Mouse (Mus musculus): ENCODE data around the gene Cntn5. TPM values are rescaled to one million over a fixed set of nuclear protein-coding genes. Genes with fewer than 3 reads are reported as not detected.

Gene Cntn5
- polyA plus RNA-seq, 1 experiment, result not detected

GRCm38 (mm10) chr9:10657144-10657748, 247.3 kb downstream of the Cntn5 start:
- no peak overlapping the region for H3ac ChIP-seq (ENCODE audit: control insufficient read depth, insufficient read length)
- no peak for TF ChIP-seq MYOD1 (IDR thresholded peaks at IDR 0.05; ENCODE audit: control insufficient read depth in 1 of 3, insufficient read length in 2 of 3, low read depth in 2 of 3)
- TF ChIP-seq SRF (IDR thresholded peaks at IDR 0.05; ENCODE audit: control insufficient read depth, insufficient read length, low read depth), result no peak
- no peak for TF ChIP-seq USF1 (IDR thresholded peaks at IDR 0.05; ENCODE audit: low read depth)
- TF ChIP-seq POLR2A (IDR thresholded peaks at IDR 0.05; ENCODE audit: insufficient read length, low read depth), result no peak
- no peak for TF ChIP-seq MYOG (IDR thresholded peaks at IDR 0.05; ENCODE audit: control insufficient read depth in 1 of 3, insufficient read depth in 1 of 3, insufficient read length in 2 of 3, low read depth in 2 of 3)
- TF ChIP-seq E2F4 (IDR thresholded peaks at IDR 0.05; ENCODE audit: insufficient read depth), result no peak
- no peak for TF ChIP-seq CEBPB (IDR thresholded peaks at IDR 0.05; ENCODE audit: insufficient read depth, poor library complexity, severe bottlenecking)
- TF ChIP-seq REST (IDR thresholded peaks at IDR 0.05; ENCODE audit: insufficient read depth, insufficient read length), result no peak
- no peak for TF ChIP-seq POLR2AphosphoS2 (IDR thresholded peaks at IDR 0.05; ENCODE audit: insufficient read length, low read depth)
- no peak for TF ChIP-seq TCF3 (IDR thresholded peaks at IDR 0.05; ENCODE audit: insufficient read length, low read depth)
- TF ChIP-seq TCF12 (IDR thresholded peaks at IDR 0.05; ENCODE audit: insufficient read depth, poor library complexity, severe bottlenecking), result no peak
- no peak for TF ChIP-seq MAX (IDR thresholded peaks at IDR 0.05; ENCODE audit: low read depth)
- H3K36me3 ChIP-seq (ENCODE audit: control insufficient read depth, insufficient read depth), result no peaks in the 10 kb centered on the region
- H3K27me3 ChIP-seq (ENCODE audit: control insufficient read depth, insufficient read depth, insufficient read length), result no peaks in the 10 kb centered on the region
- no peak overlapping the region for H3K4me2 ChIP-seq (ENCODE audit: low read depth)
- H3K4me3 ChIP-seq, result no peak overlapping the region
- H3K79me2 ChIP-seq (ENCODE audit: control insufficient read depth, insufficient read depth), result no peaks in the 10 kb centered on the region

GRCm38 (mm10) chr9:10650632-10651031, 253.9 kb downstream of the Cntn5 start:
- Histone ChIP-seq H3ac (ENCODE audit: control insufficient read depth, insufficient read length) (no peak overlapping the region), H3K4me2 (ENCODE audit: low read depth) (no peak overlapping the region), H3K79me2 (ENCODE audit: control insufficient read depth, insufficient read depth) (no peaks in the 10 kb centered on the region), H3K36me3 (ENCODE audit: control insufficient read depth, insufficient read depth) (no peaks in the 10 kb centered on the region), H3K4me3 (no peak overlapping the region), H3K27me3 (ENCODE audit: control insufficient read depth, insufficient read depth, insufficient read length) (no peaks in the 10 kb centered on the region)
- TF ChIP-seq TCF12 (IDR thresholded peaks at IDR 0.05; ENCODE audit: insufficient read depth, poor library complexity, severe bottlenecking) (no peak), POLR2AphosphoS2 (IDR thresholded peaks at IDR 0.05; ENCODE audit: insufficient read length, low read depth) (no peak), POLR2A (IDR thresholded peaks at IDR 0.05; ENCODE audit: insufficient read length, low read depth) (no peak), MYOG (IDR thresholded peaks at IDR 0.05; ENCODE audit: control insufficient read depth in 1 of 3, insufficient read depth in 1 of 3, insufficient read length in 2 of 3, low read depth in 2 of 3) (no peak), TCF3 (IDR thresholded peaks at IDR 0.05; ENCODE audit: insufficient read length, low read depth) (no peak), MYOD1 (IDR thresholded peaks at IDR 0.05; ENCODE audit: control insufficient read depth in 1 of 3, insufficient read length in 2 of 3, low read depth in 2 of 3) (no peak), E2F4 (IDR thresholded peaks at IDR 0.05; ENCODE audit: insufficient read depth) (no peak), MAX (IDR thresholded peaks at IDR 0.05; ENCODE audit: low read depth) (no peak), SRF (IDR thresholded peaks at IDR 0.05; ENCODE audit: control insufficient read depth, insufficient read length, low read depth) (no peak), USF1 (IDR thresholded peaks at IDR 0.05; ENCODE audit: low read depth) (no peak)

- no peaks in the 10 kb centered on the region for H3K27me3 ChIP-seq (ENCODE audit: control insufficient read depth, insufficient read depth, insufficient read length)
- TF ChIP-seq CEBPB (IDR thresholded peaks at IDR 0.05; ENCODE audit: insufficient read depth, poor library complexity, severe bottlenecking), result no peak
- no peaks in the 10 kb centered on the region for H3K36me3 ChIP-seq (ENCODE audit: control insufficient read depth, insufficient read depth)
- no peaks in the 10 kb centered on the region for H3K79me2 ChIP-seq (ENCODE audit: control insufficient read depth, insufficient read depth)
- no peak overlapping the region for H3K4me2 ChIP-seq (ENCODE audit: low read depth)
- no peak overlapping the region for H3ac ChIP-seq (ENCODE audit: control insufficient read depth, insufficient read length)
- H3K4me3 ChIP-seq, result no peak overlapping the region
Observed at GRCm38 (mm10) chr9:10645951-10646350, 258.6 kb downstream of the Cntn5 start.

- H3K27me3 ChIP-seq (ENCODE audit: control insufficient read depth, insufficient read depth, insufficient read length), result no peaks in the 10 kb centered on the region
- H3K36me3 ChIP-seq (ENCODE audit: control insufficient read depth, insufficient read depth), result no peaks in the 10 kb centered on the region
- no peak overlapping the region for H3K4me2 ChIP-seq (ENCODE audit: low read depth)
- TF ChIP-seq POLR2A (IDR thresholded peaks at IDR 0.05; ENCODE audit: insufficient read length, low read depth), result no peak
- TF ChIP-seq USF1 (IDR thresholded peaks at IDR 0.05; ENCODE audit: low read depth), result no peak
- no peak for TF ChIP-seq E2F4 (IDR thresholded peaks at IDR 0.05; ENCODE audit: insufficient read depth)
- TF ChIP-seq CEBPB (IDR thresholded peaks at IDR 0.05; ENCODE audit: insufficient read depth, poor library complexity, severe bottlenecking), result no peak
- no peak for TF ChIP-seq POLR2AphosphoS2 (IDR thresholded peaks at IDR 0.05; ENCODE audit: insufficient read length, low read depth)
- no peak for TF ChIP-seq MYOD1 (IDR thresholded peaks at IDR 0.05; ENCODE audit: control insufficient read depth in 1 of 3, insufficient read length in 2 of 3, low read depth in 2 of 3)
- TF ChIP-seq TCF12 (IDR thresholded peaks at IDR 0.05; ENCODE audit: insufficient read depth, poor library complexity, severe bottlenecking), result no peak
- TF ChIP-seq MAX (IDR thresholded peaks at IDR 0.05; ENCODE audit: low read depth), result no peak
- TF ChIP-seq REST (IDR thresholded peaks at IDR 0.05; ENCODE audit: insufficient read depth, insufficient read length), result no peak
- no peak for TF ChIP-seq TCF3 (IDR thresholded peaks at IDR 0.05; ENCODE audit: insufficient read length, low read depth)
- no peak for TF ChIP-seq MYOG (IDR thresholded peaks at IDR 0.05; ENCODE audit: control insufficient read depth in 1 of 3, insufficient read depth in 1 of 3, insufficient read length in 2 of 3, low read depth in 2 of 3)
- no peak for TF ChIP-seq SRF (IDR thresholded peaks at IDR 0.05; ENCODE audit: control insufficient read depth, insufficient read length, low read depth)
- H3K79me2 ChIP-seq (ENCODE audit: control insufficient read depth, insufficient read depth), result no peaks in the 10 kb centered on the region
- H3ac ChIP-seq (ENCODE audit: control insufficient read depth, insufficient read length), result no peak overlapping the region
- H3K4me3 ChIP-seq, result no peak overlapping the region
Observed at GRCm38 (mm10) chr9:10645045-10645830, 259.3 kb downstream of the Cntn5 start.

Measured in myocyte (in vitro differentiated cells).